Comparison of ENCODE assay signal across 22 mouse cellular contexts in the genomic region with DNA sequence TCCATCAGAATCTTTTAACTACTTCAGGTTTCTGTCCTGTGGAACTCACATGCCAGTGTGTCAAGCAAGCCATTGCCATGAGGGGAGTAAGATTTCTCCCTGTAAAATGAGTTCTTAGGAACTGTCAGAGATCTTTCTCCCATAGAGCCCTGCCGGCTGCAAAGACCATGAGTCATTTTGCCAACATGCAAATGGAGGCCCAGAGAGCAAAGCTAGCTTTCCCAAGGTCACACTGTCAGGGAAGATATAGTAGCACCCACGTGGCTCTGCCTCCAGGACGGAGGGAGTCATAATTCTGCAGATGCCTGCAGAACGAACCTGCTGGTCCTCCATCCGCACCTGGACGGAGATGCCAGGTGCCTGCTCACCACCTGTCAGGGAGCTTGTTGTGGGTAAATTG. TPM values are rescaled to one million over a fixed set of nuclear protein-coding genes. Genes with fewer than 3 reads are reported as not detected.
A peak's percentile ranks its signal among the peaks of the same experiment; 100 is the strongest.
DNase-seq lines count a peak whose midpoint lies in the region; ATAC-seq lines count a peak whose summit lies in the region.
"Had no signal": no experiment of that assay in that cellular context is flagged by ENCODE, and none has a peak within 500 bp of the region (broad histone marks: within the 10 kb centered on the region; RNA-seq: fewer than 3 reads in every experiment).

No protein-coding gene starts in this region.

- peak; percentile 24 for DNase-seq in ovary, postnatal 36 days (ENCODE audit: low spot score)
- DNase-seq in ovary, postnatal 14 days (ENCODE audit: low spot score), result no peak
- DNase-seq in adrenal gland, adult 8-10 months, result peak; percentile 70
- DNase-seq in retina, postnatal 1 day, result no peak
- no peak for DNase-seq in hindbrain, embryonic 14.5 days (ENCODE audit: low spot score)
- no peak for DNase-seq in cerebellum, postnatal 25 days
- DNase-seq: cerebellum, postnatal 10 days; embryo, embryonic 11 days; gastrocnemius, postnatal 36 days; kidney, adult 11 months; liver, embryonic 13.5 days; lung, postnatal 4 days; right cerebral cortex, postnatal 25 days; thymus, adult 2 months had no signal

- no peak for ATAC-seq in heart, embryonic 12.5 days (ENCODE audit: insufficient number of reproducible peaks, low FRiP score)
- no peak for ATAC-seq in hindbrain, embryonic 14.5 days (ENCODE audit: low FRiP score)
- ATAC-seq: forebrain, embryonic 15.5 days; hindbrain, embryonic 16.5 days had no signal

- H3K36me3 ChIP-seq in heart, embryonic 12.5 days, result peaks cover 2% of the 10 kb centered on the region; the same call in 1 of the 2 replicates
- no peaks in the 10 kb centered on the region for H3K36me3 ChIP-seq in hindbrain, embryonic 14.5 days (replicated peaks; ENCODE audit: control insufficient read depth, insufficient read depth)
- H3K36me3 ChIP-seq: forebrain, embryonic 15.5 days; limb, embryonic 13.5 days; liver, embryonic 13.5 days; lung, embryonic 15.5 days had no signal

- H3K27ac ChIP-seq in heart, embryonic 12.5 days (ENCODE audit: poor library complexity, severe bottlenecking), result peak overlapping the region; percentile 84
- no peak overlapping the region for H3K27ac ChIP-seq in hindbrain, embryonic 14.5 days
- H3K27ac ChIP-seq: forebrain, embryonic 15.5 days; kidney, postnatal 0 days; limb, embryonic 13.5 days; liver, embryonic 13.5 days; lung, embryonic 15.5 days had no signal

- H3K4me1 ChIP-seq in heart, embryonic 12.5 days (replicated peaks), result peaks cover 39% of the 10 kb centered on the region
- H3K4me1 ChIP-seq in hindbrain, embryonic 14.5 days (replicated peaks; ENCODE audit: control insufficient read depth, insufficient read depth, low read length), result no peaks in the 10 kb centered on the region
- H3K4me1 ChIP-seq: forebrain, embryonic 15.5 days; limb, embryonic 13.5 days; liver, embryonic 13.5 days had no signal

- H3K4me2 ChIP-seq in heart, embryonic 12.5 days, result peak overlapping the region; percentile 41; the same call in 1 of the 2 replicates
- no peak overlapping the region for H3K4me2 ChIP-seq in hindbrain, embryonic 14.5 days (replicated peaks)
- H3K4me2 ChIP-seq: forebrain, embryonic 15.5 days; limb, embryonic 13.5 days; liver, embryonic 13.5 days; lung, embryonic 15.5 days; midbrain, embryonic 11.5 days had no signal

- H3K4me3 ChIP-seq in heart, embryonic 12.5 days, result 0 out of 2 replicates have a peak overlapping the region, but pooled peaks have one; percentile 8
- no peak overlapping the region for H3K4me3 ChIP-seq in hindbrain, embryonic 14.5 days (replicated peaks; ENCODE audit: low read length)
- H3K4me3 ChIP-seq: forebrain, embryonic 15.5 days; limb, embryonic 13.5 days; liver, embryonic 13.5 days; lung, embryonic 15.5 days had no signal

- no peaks in the 10 kb centered on the region for H3K9me3 ChIP-seq in heart, embryonic 12.5 days (replicated peaks)
- no peaks in the 10 kb centered on the region for H3K9me3 ChIP-seq in hindbrain, embryonic 14.5 days (ENCODE audit: control insufficient read depth, low read length)
- H3K9me3 ChIP-seq: forebrain, embryonic 15.5 days; limb, embryonic 13.5 days; liver, embryonic 13.5 days; lung, embryonic 15.5 days had no signal

- H3K9ac ChIP-seq in heart, embryonic 12.5 days, result 0 out of 2 replicates have a peak overlapping the region, but pooled peaks have one; percentile 30
- H3K9ac ChIP-seq in hindbrain, embryonic 14.5 days, result no peak overlapping the region
- H3K9ac ChIP-seq: forebrain, embryonic 15.5 days; limb, embryonic 13.5 days; liver, embryonic 13.5 days; lung, embryonic 15.5 days had no signal

- no peaks in the 10 kb centered on the region for H3K27me3 ChIP-seq in heart, embryonic 12.5 days (replicated peaks)
- 0 out of 2 replicates have a peak, but pooled peaks cover under 1% of the 10 kb centered on the region for H3K27me3 ChIP-seq in hindbrain, embryonic 14.5 days (ENCODE audit: control insufficient read depth, insufficient read depth, low read length)
- H3K27me3 ChIP-seq: forebrain, embryonic 15.5 days; lung, embryonic 15.5 days had no signal

- WGBS in heart, embryonic 12.5 days, result 36% methylated on average over 6 of the region's 6 CpGs
- 72% methylated on average over 6 of the region's 6 CpGs for WGBS in hindbrain, embryonic 14.5 days

RNA-seq across cellular contexts. Expression of a gene that starts 6.3 kb away (rescaled TPM):
- total RNA-seq in adrenal gland, adult 8-10 months (2022), result under 1 TPM in 3 of 4 experiments, not detected in 1; 0.19 to 0.59 (median 0.20) TPM
- polyA plus RNA-seq in heart, embryonic 12.5 days (2016; fragmentation: Nextera tagmentation; extraction: Ambion mirVana), result 72.7 and 74.9 TPM in 2 replicates
- 0.34 and 0.44 TPM in 2 replicates for polyA plus RNA-seq in hindbrain, embryonic 14.5 days (2014; fragmentation: Nextera tagmentation; extraction: Ambion mirVana)
- total RNA-seq: monocyte, adult 5-6 weeks had no signal

Comparison
In these comparisons a context has a peak if more than half of its experiments do, and no peak if none do; other contexts are left out.
1. DNase-seq: peak in ovary, postnatal 36 days (single experiment) and adrenal gland, adult 8-10 months (single experiment); none in ovary, postnatal 14 days (single experiment), retina, postnatal 1 day (single experiment), hindbrain, embryonic 14.5 days (single experiment) and cerebellum, postnatal 25 days (0 of 2).
2. RNA of a gene that starts 6.3 kb away (polyA plus RNA-seq): 72.7 to 74.9 TPM in heart, embryonic 12.5 days; 0.34 to 0.44 TPM in hindbrain, embryonic 14.5 days; every median in the first group is over 10 times any median in the second.